Mouse (Mus musculus) thymus, adult 2 months (tissue): Measurements from ENCODE around the gene Serpina3j.

ENCODE experiments used
- CTCF ChIP-seq: fragments of 200-500 bp; IDR thresholded peaks from 2 replicates; pipeline ENCODE4 v1.5.1; 2012; ENCODE audit warnings: mild to moderate bottlenecking, control low read depth, low read length, moderate library complexity, borderline replicate concordance; ENCODE audit not compliant: control insufficient read depth, poor library complexity, insufficient read depth; ENCODE audit errors: extremely low read depth
- POLR2A ChIP-seq: fragments of 200-500 bp; IDR thresholded peaks from 2 replicates; pipeline ENCODE4 v1.6.1; 2012; ENCODE audit warnings: mild to moderate bottlenecking, low read length, control low read depth, moderate library complexity; ENCODE audit not compliant: control insufficient read depth, poor library complexity, insufficient read depth; ENCODE audit errors: extremely low read depth

DNA sequence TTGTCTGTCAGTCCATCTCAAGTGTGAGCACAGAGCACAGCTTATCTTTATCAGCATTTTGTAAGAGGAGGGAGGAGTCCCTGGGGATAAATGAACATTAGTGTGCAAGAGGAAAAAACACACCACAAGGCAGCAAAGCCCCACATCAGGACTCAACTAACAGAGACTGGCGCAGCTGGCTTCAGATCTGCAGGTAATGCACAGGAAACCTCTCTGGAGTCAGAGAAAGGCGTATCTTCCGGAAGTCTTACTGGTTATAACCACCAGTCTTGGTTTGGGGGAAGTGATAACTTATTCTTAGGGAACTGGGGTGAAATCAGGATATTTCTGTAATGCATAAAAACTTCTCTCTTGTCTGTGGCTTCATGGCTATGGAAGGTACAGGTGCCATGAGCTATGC lies 41.7 kb downstream of the Serpina3j start:
- no peak for TF ChIP-seq CTCF
- no peak for TF ChIP-seq POLR2A
